Mouse (Mus musculus) CH12.LX (cell line): Measurements from ENCODE around the gene Ccdc169. TPM values are rescaled to one million over a fixed set of nuclear protein-coding genes. Genes with fewer than 3 reads are reported as not detected.

ENCODE experiments used
- DNase-seq: peaks from one replicate; pipeline ENCODE4 v3.0.0-alpha.2; 2013; ENCODE audit errors: extremely low read depth
- H3K27ac ChIP-seq: 2 replicates; pipeline ENCODE4 v1.5.1; 2012; ENCODE audit warnings: low read depth, mild to moderate bottlenecking, control low read depth, moderate library complexity; ENCODE audit not compliant: insufficient read depth
- H3K27me3 ChIP-seq: replicated peaks from 2 replicates; pipeline ENCODE3; 2012; ENCODE audit warnings: inconsistent platforms
- H3K36me3 ChIP-seq, 2 experiments: replicated peaks in 1 of 2; 2 replicates each; pipeline versions ENCODE3 to v1.6.1; 2012; ENCODE audit warnings: inconsistent platforms in 1 of 2, low read length in 1 of 2, mild to moderate bottlenecking in 1 of 2, mixed read lengths in 1 of 2, moderate library complexity in 1 of 2; ENCODE audit not compliant: control insufficient read depth in 1 of 2, insufficient read depth in 1 of 2
- H3K4me1 ChIP-seq, 2 experiments: 2 replicates each; pipeline ENCODE4 v1.6.1; 2012; ENCODE audit warnings: inconsistent platforms in 1 of 2, moderate library complexity in 1 of 2; ENCODE audit not compliant: insufficient read depth in 2 of 2, control insufficient read depth in 1 of 2
- H3K4me2 ChIP-seq: 2 replicates; pipeline ENCODE4 v1.6.1; 2012; ENCODE audit warnings: low read depth, mild to moderate bottlenecking, control low read depth; ENCODE audit not compliant: poor library complexity, insufficient read depth, severe bottlenecking
- H3K4me3 ChIP-seq, 3 experiments: fragments of 150-350 bp in 1 of 3; sonication (generic) in 1 of 3; replicated peaks in 1 of 3; 2 replicates each; pipeline versions ENCODE3 to v1.5.1; 2011 to 2012; ENCODE audit warnings: low read depth in 2 of 3, low read length in 2 of 3, mild to moderate bottlenecking in 2 of 3, moderate library complexity in 2 of 3, control low read depth in 1 of 3, improper control_type of control experiment in 1 of 3, inconsistent platforms in 1 of 3, mixed read lengths in 1 of 3; ENCODE audit not compliant: poor library complexity in 1 of 3
- H3K79me2 ChIP-seq: replicated peaks from 2 replicates; pipeline ENCODE4 v1.6.1; 2012; ENCODE audit warnings: mild to moderate bottlenecking, moderate library complexity; ENCODE audit not compliant: control insufficient read depth, poor library complexity, insufficient read depth, severe bottlenecking; ENCODE audit errors: extremely low read depth
- H3K9ac ChIP-seq: 2 replicates; pipeline ENCODE4 v1.6.1; 2012; ENCODE audit warnings: low read depth, mild to moderate bottlenecking, control low read depth, moderate library complexity; ENCODE audit not compliant: insufficient read depth
- H3K9me3 ChIP-seq: replicated peaks from 2 replicates; pipeline ENCODE3; 2012; ENCODE audit warnings: low read length, inconsistent platforms, mixed read lengths
- BHLHE40 ChIP-seq: IDR thresholded peaks from 2 replicates; pipeline ENCODE4 v1.6.1; 2011; ENCODE audit warnings: mild to moderate bottlenecking, low read depth, low read length, improper control_type of control experiment
- CTCF ChIP-seq, 2 experiments: IDR thresholded peaks in 1 of 2; conservative IDR thresholded peaks in 1 of 2; 2 replicates each; pipeline ENCODE4 v1.5.1; 2011 to 2012; ENCODE audit warnings: low read depth in 2 of 2, low read length in 2 of 2, improper control_type of control experiment in 1 of 2, inconsistent platforms in 1 of 2, mild to moderate bottlenecking in 1 of 2, moderate library complexity in 1 of 2
- ETS1 ChIP-seq: conservative IDR thresholded peaks from 2 replicates; pipeline ENCODE4 v1.6.1; 2012; ENCODE audit warnings: low read depth, mild to moderate bottlenecking, inconsistent platforms, low read length, improper control_type of control experiment, moderate library complexity
- JUND ChIP-seq: conservative IDR thresholded peaks from 2 replicates; pipeline ENCODE4 v1.6.1; 2011; ENCODE audit warnings: low read depth, low read length, improper control_type of control experiment
- MAZ ChIP-seq: IDR thresholded peaks from 2 replicates; pipeline ENCODE4 v1.6.1; 2012; ENCODE audit warnings: low read depth, mild to moderate bottlenecking, inconsistent platforms, low read length, improper control_type of control experiment, moderate library complexity
- MEF2A ChIP-seq: IDR thresholded peaks from 2 replicates; pipeline ENCODE4 v1.6.1; 2014; ENCODE audit warnings: low read depth, mild to moderate bottlenecking, inconsistent platforms, low read length, improper control_type of control experiment, borderline replicate concordance
- MYC ChIP-seq: IDR thresholded peaks from 2 replicates; pipeline ENCODE4 v1.6.1; 2011; ENCODE audit warnings: low read depth, mild to moderate bottlenecking, improper control_type of control experiment, low read length
- NELFE ChIP-seq: IDR thresholded peaks from 2 replicates; pipeline ENCODE4 v1.6.1; 2011; ENCODE audit warnings: low read depth, low read length, improper control_type of control experiment
- RAD21 ChIP-seq: IDR thresholded peaks from 2 replicates; pipeline ENCODE4 v1.6.1; 2011; ENCODE audit warnings: low read depth, mild to moderate bottlenecking, low read length, improper control_type of control experiment, moderate library complexity
- SIN3A ChIP-seq: IDR thresholded peaks from 2 replicates; pipeline ENCODE4 v1.6.1; 2012; ENCODE audit warnings: low read length, improper control_type of control experiment, inconsistent platforms
- SMC3 ChIP-seq: IDR thresholded peaks from 2 replicates; pipeline ENCODE4 v1.6.1; 2011; ENCODE audit warnings: low read depth, low read length, improper control_type of control experiment
- TBP ChIP-seq: conservative IDR thresholded peaks from 2 replicates; pipeline ENCODE4 v1.6.1; 2011; ENCODE audit warnings: low read depth, low read length, improper control_type of control experiment
- ZC3H11A ChIP-seq: IDR thresholded peaks from 2 replicates; pipeline ENCODE4 v1.6.1; 2012; ENCODE audit warnings: low read depth, mild to moderate bottlenecking, inconsistent platforms, low read length, improper control_type of control experiment
- ZKSCAN1 ChIP-seq: IDR thresholded peaks from 2 replicates; pipeline ENCODE4 v1.6.1; 2012; ENCODE audit warnings: low read depth, inconsistent platforms, low read length, improper control_type of control experiment, borderline replicate concordance
- dilution Hi-C: fragments of 300-500 bp; cut with MboI; formaldehyde crosslinking; loops from 2 replicates; pipeline ENCODE4 v1.14.3; 2020; ENCODE audit warnings: low sequenced_read_pairs; ENCODE audit not compliant: extremely low pct_unique_long_range_greater_than_20kb, extremely low pct_ligation_motif_present
- in situ Hi-C: fragments of 300-500 bp; cut with MboI; formaldehyde crosslinking; loops from 3 replicates; pipeline ENCODE4 v1.14.3; 2019; ENCODE audit warnings: low sequenced_read_pairs, low pct_ligation_motif_present, low pct_unique_long_range_greater_than_20kb, mixed read lengths
- polyA plus RNA-seq: library from polyadenylated mRNA; unstranded; fragments of >175 nt; gene quantifications from 2 replicates; pipeline ENCODE4 v1.2.1, GENCODE M21; 2012; ENCODE audit warnings: low read depth; ENCODE audit not compliant: insufficient read length
- total RNA-seq, 2 experiments: library from RNA; depleted of rRNA; stranded (reverse); fragments of 300-350 nt in 1 of 2; fragments of >200 nt in 1 of 2; gene quantifications; 2 replicates each; pipeline ENCODE4 v1.2.3; 2012 to 2014

Gene Ccdc169
- total and polyA plus RNA-seq, 3 experiments = 0.08 to 0.10 TPM; not detected in 1

DNA sequence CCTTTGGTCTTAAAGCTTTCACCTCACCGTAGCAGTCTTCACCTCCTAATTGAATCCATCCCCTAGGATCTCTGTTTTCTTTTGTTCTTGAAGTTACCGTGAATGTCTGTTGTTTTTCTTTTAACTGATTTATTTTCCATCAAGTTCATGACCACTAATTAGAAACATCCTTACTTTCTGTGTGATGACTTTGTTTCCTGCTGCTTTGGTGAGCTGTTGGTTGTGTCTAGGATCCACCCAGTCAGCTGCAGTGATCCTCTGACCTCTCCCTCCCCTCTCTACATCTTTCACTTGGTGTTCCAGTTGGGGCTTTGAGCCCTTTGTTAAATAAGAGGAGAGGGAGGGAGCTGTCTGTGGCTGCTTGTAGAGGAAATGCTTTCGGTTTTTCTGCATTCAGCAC, 11.0 kb downstream of the Ccdc169 start:
- no peak for TF ChIP-seq ETS1
- no peak for TF ChIP-seq ZKSCAN1
- TF ChIP-seq SIN3A = no peak
- no peak for TF ChIP-seq BHLHE40
- no peak for TF ChIP-seq CTCF (conservative IDR thresholded peaks at IDR 0.05 in 1 of 2, IDR thresholded peaks at IDR 0.05 in 1 of 2; ENCODE audit: low read depth in 2 of 2, low read length in 2 of 2)
- TF ChIP-seq TBP = no peak
- no peak for TF ChIP-seq MAZ
- TF ChIP-seq MYC = no peak
- in situ Hi-C loops (no loop called here), dilution Hi-C loops (no loop called here)
- H3K4me3 ChIP-seq = no peak overlapping the region
- no peaks in the 10 kb centered on the region for H3K27me3 ChIP-seq
- H3K79me2 ChIP-seq = no peaks in the 10 kb centered on the region
- peaks cover 2 to 3% of the 10 kb centered on the region in 2 experiments; a peak in 2 of 4 replicates for H3K4me1 ChIP-seq
- DNase-seq = no peak
- no peak overlapping the region for H3K9ac ChIP-seq
- no peak overlapping the region for H3K4me2 ChIP-seq
- H3K9me3 ChIP-seq = no peaks in the 10 kb centered on the region
- H3K27ac ChIP-seq = no peak overlapping the region
- no peaks in the 10 kb centered on the region for H3K36me3 ChIP-seq

DNA sequence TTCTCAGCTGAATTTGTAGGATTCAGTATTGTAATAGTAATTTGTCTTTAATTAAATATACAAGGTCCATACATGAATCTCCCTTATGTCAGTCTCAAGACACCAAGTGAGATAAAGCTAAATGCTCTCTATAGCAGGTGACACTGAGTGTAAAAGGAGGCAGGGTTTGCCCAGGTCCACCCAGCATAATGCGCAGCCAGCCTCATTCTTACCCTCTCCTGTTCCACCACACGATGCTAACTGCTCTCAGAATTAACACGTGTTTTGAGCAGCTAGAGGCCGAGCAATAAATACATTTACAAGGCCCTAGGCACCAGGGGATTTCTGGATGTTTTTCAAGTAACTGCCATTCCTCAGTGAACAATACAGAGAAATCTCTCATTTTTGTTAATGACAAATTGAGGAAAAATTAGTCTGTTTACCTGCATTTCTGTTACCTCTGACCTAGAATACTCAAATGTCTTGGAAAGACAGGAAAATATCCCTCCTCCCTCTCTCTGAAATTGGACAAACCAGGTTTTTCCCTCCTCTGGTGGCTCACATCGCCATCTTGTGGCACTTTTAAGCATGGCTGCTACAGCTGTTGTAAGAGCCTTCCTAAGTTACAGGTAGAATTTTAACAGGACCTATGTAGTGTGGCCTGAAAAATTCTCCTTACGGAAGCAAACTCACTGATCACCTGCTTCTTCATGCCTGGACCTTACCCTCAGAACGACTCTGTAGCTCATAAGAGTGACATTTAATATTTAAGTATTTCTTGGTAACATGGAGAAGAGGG, 14.7 kb downstream of the Ccdc169 start:
- Histone ChIP-seq H3K27ac (no peak overlapping the region), H3K79me2 (no peaks in the 10 kb centered on the region), H3K4me3 (no peak overlapping the region)
- no peak for TF ChIP-seq NELFE
- peak; percentile 51 for TF ChIP-seq SMC3
- peak; percentile 55 to 72 for TF ChIP-seq CTCF (conservative IDR thresholded peaks at IDR 0.05 in 1 of 2, IDR thresholded peaks at IDR 0.05 in 1 of 2; ENCODE audit: low read depth in 2 of 2, low read length in 2 of 2)
- no peak for TF ChIP-seq MEF2A
- no peak for TF ChIP-seq ZKSCAN1
- TF ChIP-seq JUND = no peak
- TF ChIP-seq MYC = 0 out of 2 replicates have a peak, but pooled peaks have one; percentile 26
- no peak for TF ChIP-seq ZC3H11A
- peak; percentile 45 for TF ChIP-seq RAD21
- TF ChIP-seq, all 38 proteins: peak for 4
- in situ Hi-C loops (loop anchor here (25.0 kb wide), 1 partner anchor 185 kb away; no protein-coding TSS in a partner anchor), dilution Hi-C loops (no loop called here)
- no peaks in the 10 kb centered on the region for H3K27me3 ChIP-seq
- H3K4me1 ChIP-seq = peaks cover 3 to 6% of the 10 kb centered on the region in 2 experiments; a peak in 3 of 4 replicates
- no peaks in the 10 kb centered on the region for H3K36me3 ChIP-seq
- no peak overlapping the region for H3K9ac ChIP-seq
- no peaks in the 10 kb centered on the region for H3K9me3 ChIP-seq
- DNase-seq = peak; percentile 42
- H3K4me2 ChIP-seq = no peak overlapping the region
